In genomic region chr9:48733083-48733482, GRCm38 (mm10) we compare ENCODE assay signal across 10 mouse cellular contexts.
DNase-seq lines count a peak whose midpoint lies in the region; ATAC-seq and TF ChIP-seq lines count a peak whose summit lies in the region.
"Had no signal": no experiment of that assay in that cellular context is flagged by ENCODE, and none has a peak within 500 bp of the region (broad histone marks: within the 10 kb centered on the region; RNA-seq: fewer than 3 reads in every experiment).

No protein-coding gene starts in this region.

- no peaks in the 10 kb centered on the region for H3K9me3 ChIP-seq in embryonic facial prominence, embryonic 15.5 days (replicated peaks)
- no peaks in the 10 kb centered on the region for H3K9me3 ChIP-seq in midbrain, embryonic 12.5 days

- H3K27me3 ChIP-seq in cerebellum, adult 2 months (ENCODE audit: control insufficient read depth, insufficient read depth, low read length): no peaks in the 10 kb centered on the region
- H3K27me3 ChIP-seq in kidney, adult 2 months (replicated peaks; ENCODE audit: control insufficient read depth, insufficient read depth, low read length): no peaks in the 10 kb centered on the region
- H3K27me3 ChIP-seq in embryonic facial prominence, embryonic 15.5 days: peaks cover 31% of the 10 kb centered on the region
- H3K27me3 ChIP-seq in midbrain, embryonic 12.5 days: 0 out of 2 replicates have a peak, but pooled peaks cover 7% of the 10 kb centered on the region

- H3K9ac ChIP-seq in embryonic facial prominence, embryonic 15.5 days: no peak overlapping the region
- H3K9ac ChIP-seq in midbrain, embryonic 12.5 days (replicated peaks): no peak overlapping the region

- 50% methylated on average over 6 of the region's 6 CpGs for WGBS in cerebellum, adult 2 months
- 75% methylated on average over 6 of the region's 6 CpGs for WGBS in kidney, adult 2 months
- WGBS in embryonic facial prominence, embryonic 15.5 days: 39% methylated on average over 6 of the region's 6 CpGs
- WGBS in midbrain, embryonic 12.5 days: 62% methylated on average over 6 of the region's 6 CpGs

- no peak for ATAC-seq in embryonic facial prominence, embryonic 15.5 days (ENCODE audit: insufficient number of reproducible peaks, low FRiP score, low TSS enrichment, low read depth)
- no peak for ATAC-seq in midbrain, embryonic 12.5 days (ENCODE audit: low FRiP score, low read depth)
- ATAC-seq: intestine, postnatal 0 days had no signal

- H3K4me3 ChIP-seq in cerebellum, adult 2 months (replicated peaks; ENCODE audit: insufficient read depth, low read depth, low read length): no peak overlapping the region
- H3K4me3 ChIP-seq in kidney, adult 2 months (ENCODE audit: insufficient read depth, low read depth, low read length): no peak overlapping the region
- no peak overlapping the region for H3K4me3 ChIP-seq in embryonic facial prominence, embryonic 15.5 days (replicated peaks)
- H3K4me3 ChIP-seq in midbrain, embryonic 12.5 days: no peak overlapping the region

- peak in 1 of 2 experiments; percentile 33 for DNase-seq in cerebellum, adult 2 months
- DNase-seq in cerebellum, postnatal 36 days: no peak
- DNase-seq in kidney, adult 2 months: peak; percentile 55
- DNase-seq in kidney, adult 9 months: no peak
- DNase-seq in right cerebral cortex, postnatal 4 days: no peak
- DNase-seq in adrenal gland, postnatal 10 days: no peak
- DNase-seq: liver had no signal

- H3K4me2 ChIP-seq in embryonic facial prominence, embryonic 15.5 days (replicated peaks): no peak overlapping the region
- no peak overlapping the region for H3K4me2 ChIP-seq in midbrain, embryonic 12.5 days (replicated peaks)

- no peak for TF ChIP-seq POLR2A in cerebellum, adult 2 months (IDR thresholded peaks at IDR 0.05; ENCODE audit: borderline replicate concordance, insufficient read depth, low read length)
- no peak for TF ChIP-seq POLR2A in kidney, adult 2 months (IDR thresholded peaks at IDR 0.05; ENCODE audit: low read depth, low read length)

- no peaks in the 10 kb centered on the region for H3K36me3 ChIP-seq in kidney, adult 2 months (ENCODE audit: control insufficient read depth, insufficient read depth, low read length)
- H3K36me3 ChIP-seq in embryonic facial prominence, embryonic 15.5 days: no peaks in the 10 kb centered on the region
- H3K36me3 ChIP-seq in midbrain, embryonic 12.5 days: no peaks in the 10 kb centered on the region

- H3K27ac ChIP-seq in cerebellum, adult 2 months (ENCODE audit: insufficient read depth, low read length): peak overlapping the region; percentile 41; the same call in 1 of the 2 replicates
- peak overlapping the region; percentile 15 for H3K27ac ChIP-seq in kidney, adult 2 months (ENCODE audit: insufficient read depth, low read depth, low read length)
- peak overlapping the region; percentile 55; the same call in 1 of the 2 replicates for H3K27ac ChIP-seq in embryonic facial prominence, embryonic 15.5 days (replicated peaks)
- peak overlapping the region; percentile 56 for H3K27ac ChIP-seq in midbrain, embryonic 12.5 days (replicated peaks)

- H3K4me1 ChIP-seq in cerebellum, adult 2 months (ENCODE audit: control insufficient read depth, insufficient read depth, low read length): peaks cover 20% of the 10 kb centered on the region
- H3K4me1 ChIP-seq in kidney, adult 2 months (ENCODE audit: control insufficient read depth, insufficient read depth, low read length): peaks cover 61% of the 10 kb centered on the region
- peaks cover 68% of the 10 kb centered on the region for H3K4me1 ChIP-seq in embryonic facial prominence, embryonic 15.5 days
- peaks cover 88% of the 10 kb centered on the region for H3K4me1 ChIP-seq in midbrain, embryonic 12.5 days

- no peak for TF ChIP-seq CTCF in cerebellum, adult 2 months (IDR thresholded peaks at IDR 0.05; ENCODE audit: borderline replicate concordance, insufficient read depth, low read depth, low read length)
- no peak for TF ChIP-seq CTCF in kidney, adult 2 months (conservative IDR thresholded peaks at IDR 0.05; ENCODE audit: insufficient read depth, insufficient read length, low read depth, low read length)
